ENCODE assay signal across 20 mouse cellular contexts in the genomic region with DNA sequence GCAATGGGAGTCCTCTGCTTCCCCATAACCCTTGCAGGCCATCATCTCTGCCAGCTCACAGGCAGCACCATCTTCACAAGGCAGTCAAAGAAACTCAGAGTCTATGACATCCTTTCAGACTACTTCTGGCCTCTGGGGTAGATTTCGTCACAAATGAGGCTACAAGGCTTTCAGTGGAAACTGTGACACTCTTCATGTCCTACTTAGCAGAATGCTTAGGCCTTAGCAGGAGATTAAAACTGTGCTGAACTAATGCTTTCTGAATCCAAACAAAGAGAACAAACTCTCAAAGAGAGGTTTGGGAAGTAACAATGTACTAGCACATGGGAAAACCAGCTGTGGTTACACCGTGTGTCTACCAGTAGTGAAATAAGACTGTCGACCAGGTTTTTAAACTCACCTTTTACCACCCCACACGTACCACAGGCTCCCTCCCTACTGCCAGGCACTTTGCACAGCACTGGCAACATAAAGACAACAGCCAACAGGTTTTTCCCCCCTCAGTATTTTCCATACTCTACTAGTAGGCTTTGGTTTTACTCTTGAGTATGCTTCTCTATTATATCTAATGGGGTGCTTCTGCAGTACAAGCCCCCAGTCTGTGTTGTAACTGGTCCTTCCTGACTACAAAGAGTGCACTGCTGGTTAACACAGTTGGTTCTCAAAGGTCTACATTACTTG. TPM values are rescaled to one million over a fixed set of nuclear protein-coding genes. Genes with fewer than 3 reads are reported as not detected.
A peak's percentile ranks its signal among the peaks of the same experiment; 100 is the strongest.
DNase-seq lines count a peak whose midpoint lies in the region; ATAC-seq lines count a peak whose summit lies in the region.
"Had no signal": no experiment of that assay in that cellular context is flagged by ENCODE, and none has a peak within 500 bp of the region (broad histone marks: within the 10 kb centered on the region; RNA-seq: fewer than 3 reads in every experiment).

No protein-coding gene starts in this region.

- H3K4me3 ChIP-seq in lung, embryonic 15.5 days = no peak overlapping the region
- H3K4me3 ChIP-seq: forebrain, embryonic 12.5 days; hindbrain, embryonic 12.5 days; midbrain, embryonic 10.5 days; neural tube, embryonic 12.5 days had no signal

- no peak overlapping the region for H3K4me2 ChIP-seq in lung, embryonic 15.5 days
- H3K4me2 ChIP-seq: forebrain, embryonic 12.5 days; heart, embryonic 11.5 days; hindbrain, embryonic 12.5 days; neural tube, embryonic 12.5 days had no signal

- H3K36me3 ChIP-seq in lung, embryonic 15.5 days = no peaks in the 10 kb centered on the region
- H3K36me3 ChIP-seq: forebrain, embryonic 12.5 days; hindbrain, embryonic 12.5 days; neural tube, embryonic 12.5 days had no signal

- H3K27me3 ChIP-seq in lung, embryonic 15.5 days = no peaks in the 10 kb centered on the region
- H3K27me3 ChIP-seq: forebrain, embryonic 12.5 days; hindbrain, embryonic 12.5 days; neural tube, embryonic 12.5 days had no signal

- peaks cover 13% of the 10 kb centered on the region; the same call in 1 of the 2 replicates for H3K4me1 ChIP-seq in lung, embryonic 15.5 days
- H3K4me1 ChIP-seq: midbrain, embryonic 10.5 days; neural tube, embryonic 12.5 days had no signal

- H3K27ac ChIP-seq in lung, embryonic 15.5 days = peak overlapping the region; percentile 8; the same call in 1 of the 2 replicates
- H3K27ac ChIP-seq: forebrain, embryonic 12.5 days; hindbrain, embryonic 12.5 days; midbrain, embryonic 10.5 days; neural tube, embryonic 12.5 days had no signal

- intact Hi-C loops in left cerebral cortex, postnatal 14 days (cut with DNase I) = no loop called here

- no peak for DNase-seq in frontal cortex, postnatal 14 days (ENCODE audit: low spot score in 2 of 2)
- no peak for DNase-seq in lung, postnatal 25 days (ENCODE audit: low spot score)
- DNase-seq in CD4-positive, CD25-positive, alpha-beta regulatory T cell, adult 2 months (ENCODE audit: low read depth, low spot score) = peak; percentile 58
- DNase-seq in induced T-regulatory cell, adult 2 months (ENCODE audit: low read depth) = peak; percentile 35
- no peak for DNase-seq in left cerebral cortex, postnatal 14 days (ENCODE audit: low spot score in 2 of 2)
- DNase-seq in thymus, postnatal 36 days = no peak
- DNase-seq: adrenal gland, adult 2 months; cerebellum, adult 9-10 months; heart, postnatal 10 days; kidney, adult 9 months; kidney, postnatal 4 days; lung, postnatal 36 days; thymus, adult 2 months had no signal

- ATAC-seq in frontal cortex, adult (ENCODE audit: low TSS enrichment) = peak; percentile 64; the same call in 1 of the 2 replicates
- no peak for ATAC-seq in lung, embryonic 15.5 days (ENCODE audit: borderline replicate concordance, extremely low read depth, low FRiP score, low TSS enrichment)

- 82% methylated on average over 4 of the region's 4 CpGs for WGBS in lung, embryonic 15.5 days

- H3K9ac ChIP-seq in lung, embryonic 15.5 days = no peak overlapping the region
- H3K9ac ChIP-seq: forebrain, embryonic 12.5 days; hindbrain, embryonic 12.5 days; neural tube, embryonic 12.5 days had no signal

- no peaks in the 10 kb centered on the region for H3K9me3 ChIP-seq in lung, embryonic 15.5 days
- H3K9me3 ChIP-seq: forebrain, embryonic 12.5 days; hindbrain, embryonic 12.5 days; midbrain, embryonic 10.5 days; neural tube, embryonic 12.5 days had no signal

RNA-seq across cellular contexts. Expression of a gene that starts 15.8 kb away (rescaled TPM):
- polyA plus RNA-seq in lung, embryonic 15.5 days (2015; fragmentation: Nextera tagmentation; extraction: Ambion mirVana) = 15.5 and 16.7 TPM in 2 replicates
- total RNA-seq in left cerebral cortex, postnatal 14 days (2021) = 10 to 100 TPM; 88.8 to 95.6 TPM

Comparison
In these comparisons a context has a peak if more than half of its experiments do, and no peak if none do; other contexts are left out.
1. DNase-seq: peak in CD4-positive, CD25-positive, alpha-beta regulatory T cell, adult 2 months (single experiment) and induced T-regulatory cell, adult 2 months (single experiment); none in frontal cortex, postnatal 14 days (0 of 2), lung, postnatal 25 days (single experiment), left cerebral cortex, postnatal 14 days (0 of 2) and thymus, postnatal 36 days (0 of 2).